Mouse (Mus musculus) CH12.LX (cell line): ENCODE measurements at regions not wholly inside any gene's neighbourhood (a gene's known extent, or its start where the extent isn't known, plus 50 kb on each side); places are given as distances from the start of the nearest gene placed in this dataset.

Experiments used
- DNase-seq: peaks from one replicate; pipeline ENCODE4 v3.0.0-alpha.2; 2013; ENCODE audit errors: extremely low read depth
- H3K27ac ChIP-seq: 2 replicates; pipeline ENCODE4 v1.5.1; 2012; ENCODE audit warnings: low read depth, mild to moderate bottlenecking, control low read depth, moderate library complexity; ENCODE audit not compliant: insufficient read depth
- H3K27me3 ChIP-seq: replicated peaks from 2 replicates; pipeline ENCODE3; 2012; ENCODE audit warnings: inconsistent platforms
- H3K36me3 ChIP-seq, 2 experiments: replicated peaks in 1 of 2; 2 replicates each; pipeline versions ENCODE3 to v1.6.1; 2012; ENCODE audit warnings: inconsistent platforms in 1 of 2, low read length in 1 of 2, mild to moderate bottlenecking in 1 of 2, mixed read lengths in 1 of 2, moderate library complexity in 1 of 2; ENCODE audit not compliant: control insufficient read depth in 1 of 2, insufficient read depth in 1 of 2
- H3K4me1 ChIP-seq, 2 experiments: 2 replicates each; pipeline ENCODE4 v1.6.1; 2012; ENCODE audit warnings: inconsistent platforms in 1 of 2, moderate library complexity in 1 of 2; ENCODE audit not compliant: insufficient read depth in 2 of 2, control insufficient read depth in 1 of 2
- H3K4me2 ChIP-seq: 2 replicates; pipeline ENCODE4 v1.6.1; 2012; ENCODE audit warnings: low read depth, mild to moderate bottlenecking, control low read depth; ENCODE audit not compliant: poor library complexity, insufficient read depth, severe bottlenecking
- H3K4me3 ChIP-seq, 3 experiments: fragments of 150-350 bp in 1 of 3; sonication (generic) in 1 of 3; replicated peaks in 1 of 3; 2 replicates each; pipeline versions ENCODE3 to v1.5.1; 2011 to 2012; ENCODE audit warnings: low read depth in 2 of 3, low read length in 2 of 3, mild to moderate bottlenecking in 2 of 3, moderate library complexity in 2 of 3, control low read depth in 1 of 3, improper control_type of control experiment in 1 of 3, inconsistent platforms in 1 of 3, mixed read lengths in 1 of 3; ENCODE audit not compliant: poor library complexity in 1 of 3
- H3K79me2 ChIP-seq: replicated peaks from 2 replicates; pipeline ENCODE4 v1.6.1; 2012; ENCODE audit warnings: mild to moderate bottlenecking, moderate library complexity; ENCODE audit not compliant: control insufficient read depth, poor library complexity, insufficient read depth, severe bottlenecking; ENCODE audit errors: extremely low read depth
- H3K9ac ChIP-seq: 2 replicates; pipeline ENCODE4 v1.6.1; 2012; ENCODE audit warnings: low read depth, mild to moderate bottlenecking, control low read depth, moderate library complexity; ENCODE audit not compliant: insufficient read depth
- H3K9me3 ChIP-seq: replicated peaks from 2 replicates; pipeline ENCODE3; 2012; ENCODE audit warnings: low read length, inconsistent platforms, mixed read lengths
- E2F4 ChIP-seq: IDR thresholded peaks from 2 replicates; pipeline ENCODE4 v1.6.1; 2011; ENCODE audit warnings: low read depth, low read length, improper control_type of control experiment; ENCODE audit not compliant: insufficient replicate concordance
- EP300 ChIP-seq: IDR thresholded peaks from 2 replicates; pipeline ENCODE4 v1.6.1; 2011; ENCODE audit warnings: low read length, improper control_type of control experiment
- HCFC1 ChIP-seq: IDR thresholded peaks from 2 replicates; pipeline ENCODE4 v1.6.1; 2012; ENCODE audit warnings: low read depth, mild to moderate bottlenecking, inconsistent platforms, low read length, improper control_type of control experiment
- IRF4 ChIP-seq: IDR thresholded peaks from 2 replicates; pipeline ENCODE4 v1.6.1; 2014; ENCODE audit warnings: low read depth, mild to moderate bottlenecking, inconsistent platforms, low read length, improper control_type of control experiment
- JUN ChIP-seq: IDR thresholded peaks from 2 replicates; pipeline ENCODE4 v1.6.1; 2011; ENCODE audit warnings: low read depth, mild to moderate bottlenecking, low read length, improper control_type of control experiment, moderate library complexity; ENCODE audit not compliant: insufficient read depth
- KAT2A ChIP-seq: IDR thresholded peaks from 2 replicates; pipeline ENCODE4 v1.6.1; 2012; ENCODE audit warnings: low read length, improper control_type of control experiment, inconsistent platforms; ENCODE audit not compliant: insufficient replicate concordance
- MAFK ChIP-seq: IDR thresholded peaks from 2 replicates; pipeline ENCODE4 v1.6.1; 2011; ENCODE audit warnings: low read length, improper control_type of control experiment; ENCODE audit not compliant: insufficient replicate concordance
- MAZ ChIP-seq: IDR thresholded peaks from 2 replicates; pipeline ENCODE4 v1.6.1; 2012; ENCODE audit warnings: low read depth, mild to moderate bottlenecking, inconsistent platforms, low read length, improper control_type of control experiment, moderate library complexity
- MEF2A ChIP-seq: IDR thresholded peaks from 2 replicates; pipeline ENCODE4 v1.6.1; 2014; ENCODE audit warnings: low read depth, mild to moderate bottlenecking, inconsistent platforms, low read length, improper control_type of control experiment, borderline replicate concordance
- POLR2A ChIP-seq: IDR thresholded peaks from 2 replicates; pipeline ENCODE4 v1.6.1; 2011; ENCODE audit warnings: low read depth, mild to moderate bottlenecking, improper control_type of control experiment, low read length
- POLR2AphosphoS2 ChIP-seq: IDR thresholded peaks from 2 replicates; pipeline ENCODE4 v1.6.1; 2011; ENCODE audit warnings: low read depth, low read length, improper control_type of control experiment
- RAD21 ChIP-seq: IDR thresholded peaks from 2 replicates; pipeline ENCODE4 v1.6.1; 2011; ENCODE audit warnings: low read depth, mild to moderate bottlenecking, low read length, improper control_type of control experiment, moderate library complexity
- RCOR1 ChIP-seq: conservative IDR thresholded peaks from 2 replicates; pipeline ENCODE4 v1.6.1; 2012; ENCODE audit warnings: low read depth, mild to moderate bottlenecking, inconsistent platforms, low read length, improper control_type of control experiment
- SIN3A ChIP-seq: IDR thresholded peaks from 2 replicates; pipeline ENCODE4 v1.6.1; 2012; ENCODE audit warnings: low read length, improper control_type of control experiment, inconsistent platforms
- UBTF ChIP-seq: IDR thresholded peaks from 2 replicates; pipeline ENCODE4 v1.6.1; 2012; ENCODE audit warnings: low read depth, mild to moderate bottlenecking, inconsistent platforms, low read length, improper control_type of control experiment, moderate library complexity
- USF1 ChIP-seq: IDR thresholded peaks from 2 replicates; pipeline ENCODE4 v1.6.1; 2014; ENCODE audit warnings: low read depth, mild to moderate bottlenecking, inconsistent platforms, low read length, improper control_type of control experiment
- USF2 ChIP-seq: conservative IDR thresholded peaks from 2 replicates; pipeline ENCODE4 v1.6.1; 2011; ENCODE audit warnings: low read depth, low read length, improper control_type of control experiment
- dilution Hi-C: fragments of 300-500 bp; cut with MboI; formaldehyde crosslinking; loops from 2 replicates; pipeline ENCODE4 v1.14.3; 2020; ENCODE audit warnings: low sequenced_read_pairs; ENCODE audit not compliant: extremely low pct_unique_long_range_greater_than_20kb, extremely low pct_ligation_motif_present
- in situ Hi-C: fragments of 300-500 bp; cut with MboI; formaldehyde crosslinking; loops from 3 replicates; pipeline ENCODE4 v1.14.3; 2019; ENCODE audit warnings: low sequenced_read_pairs, low pct_ligation_motif_present, low pct_unique_long_range_greater_than_20kb, mixed read lengths

- Histone ChIP-seq H3K9ac (no peak overlapping the region), H3K79me2 (no peaks in the 10 kb centered on the region), H3K27ac (no peak overlapping the region), H3K4me2 (no peak overlapping the region), H3K9me3 (peaks cover 69% of the 10 kb centered on the region), H3K27me3 (no peaks in the 10 kb centered on the region), H3K4me1 (no peaks in the 10 kb centered on the region), H3K36me3 (no peaks in the 10 kb centered on the region), H3K4me3 (no peak overlapping the region)
- DNase-seq: no peak
- no peak for TF ChIP-seq UBTF
- TF ChIP-seq MEF2A: no peak
- no peak for TF ChIP-seq JUN
- TF ChIP-seq SIN3A: no peak
- TF ChIP-seq POLR2A: no peak
- TF ChIP-seq USF1: no peak
- no peak for TF ChIP-seq KAT2A
- TF ChIP-seq IRF4: no peak
- no peak for TF ChIP-seq RCOR1
- TF ChIP-seq HCFC1: no peak
- dilution Hi-C loops: no loop called here
- in situ Hi-C loops: no loop called here
Measured at GRCm38 (mm10) chr15:88174326-88174725, 425.8 kb upstream of the Zdhhc25 start.

GRCm38 (mm10) chr15:88175991-88176390 lies 424.1 kb upstream of the Zdhhc25 start:
- TF ChIP-seq UBTF (no peak), MEF2A (no peak), RCOR1 (no peak), USF1 (no peak)
- H3K4me3 ChIP-seq: no peak overlapping the region
- no peak overlapping the region for H3K4me2 ChIP-seq
- no peaks in the 10 kb centered on the region for H3K36me3 ChIP-seq
- H3K27ac ChIP-seq: no peak overlapping the region
- no peak for DNase-seq
- H3K9me3 ChIP-seq: peaks cover 75% of the 10 kb centered on the region
- in situ Hi-C loops: no loop called here
- no peaks in the 10 kb centered on the region for H3K4me1 ChIP-seq
- H3K27me3 ChIP-seq: no peaks in the 10 kb centered on the region
- H3K9ac ChIP-seq: no peak overlapping the region
- H3K79me2 ChIP-seq: no peaks in the 10 kb centered on the region
- dilution Hi-C loops: no loop called here

- in situ Hi-C loops (no loop called here), dilution Hi-C loops (no loop called here)
- H3K27me3 ChIP-seq: no peaks in the 10 kb centered on the region
- TF ChIP-seq USF2 (no peak), POLR2AphosphoS2 (no peak), RAD21 (no peak), EP300 (no peak), MAZ (no peak), E2F4 (no peak), MAFK (no peak), MEF2A (no peak), RCOR1 (no peak)
- H3K9me3 ChIP-seq: peaks cover 71% of the 10 kb centered on the region
- H3K27ac ChIP-seq: no peak overlapping the region
- no peaks in the 10 kb centered on the region for H3K79me2 ChIP-seq
- H3K4me2 ChIP-seq: no peak overlapping the region
- H3K36me3 ChIP-seq: no peaks in the 10 kb centered on the region
- H3K4me3 ChIP-seq: no peak overlapping the region
- DNase-seq: no peak
- H3K4me1 ChIP-seq: no peaks in the 10 kb centered on the region
- no peak overlapping the region for H3K9ac ChIP-seq
Measured at GRCm38 (mm10) chr15:88196539-88196938, 403.6 kb upstream of the Zdhhc25 start.
